Mouse (Mus musculus) midbrain, postnatal 0 days (tissue): Measurements from ENCODE around the gene Ergic1. TPM values are rescaled to one million over a fixed set of nuclear protein-coding genes. Genes with fewer than 3 reads are reported as not detected.
A peak's percentile ranks its signal among the peaks of the same experiment; 100 is the strongest.

ENCODE experiments used
- ATAC-seq: fragments of 200-750 bp; cut with Nextera tagmentation; 2 replicates; pipeline ENCODE4 v1.8.0; 2017; ENCODE audit warnings: moderate number of reproducible peaks, mild to moderate bottlenecking, moderate TSS enrichment, moderate library complexity; ENCODE audit not compliant: low FRiP score
- DNase-seq: peaks from one replicate; pipeline ENCODE4 v3.0.0-alpha.2; 2015; ENCODE audit warnings: low spot score
- H3K27ac ChIP-seq: fragments of 300-500 bp; sonication (generic); 2 replicates; pipeline ENCODE4 v1.5.1; 2014; ENCODE audit warnings: low read depth, mild to moderate bottlenecking, low read length, mixed read lengths
- H3K27me3 ChIP-seq: fragments of 300-500 bp; sonication (generic); 2 replicates; pipeline ENCODE4 v1.6.1; 2014; ENCODE audit warnings: low read length, control low read depth, mixed read lengths; ENCODE audit not compliant: insufficient read depth
- H3K36me3 ChIP-seq: fragments of 300-500 bp; sonication (generic); 2 replicates; pipeline ENCODE4 v1.6.1; 2014; ENCODE audit warnings: low read length, control low read depth, mixed read lengths; ENCODE audit not compliant: insufficient read depth
- H3K4me1 ChIP-seq: fragments of 300-500 bp; sonication (generic); 2 replicates; pipeline ENCODE4 v1.6.1; 2014; ENCODE audit warnings: mild to moderate bottlenecking, control low read depth, antibody characterized with exemption, low read length, mixed read lengths; ENCODE audit not compliant: insufficient read depth
- H3K4me2 ChIP-seq: fragments of 300-500 bp; sonication (generic); 2 replicates; pipeline ENCODE4 v1.6.1; 2014; ENCODE audit warnings: low read depth, mild to moderate bottlenecking, low read length, mixed read lengths; ENCODE audit not compliant: poor library complexity, severe bottlenecking
- H3K4me3 ChIP-seq: fragments of 300-500 bp; sonication (generic); 2 replicates; pipeline ENCODE4 v1.5.1; 2014; ENCODE audit warnings: low read depth, mild to moderate bottlenecking, low read length, moderate library complexity
- H3K9ac ChIP-seq: fragments of 300-500 bp; sonication (generic); replicated peaks from 2 replicates; pipeline ENCODE4 v1.6.1; 2014; ENCODE audit warnings: mild to moderate bottlenecking, low read length, moderate library complexity, mixed read lengths; ENCODE audit not compliant: poor library complexity, severe bottlenecking
- H3K9me3 ChIP-seq: fragments of 300-500 bp; sonication (generic); 2 replicates; pipeline ENCODE4 v1.6.1; 2016; ENCODE audit warnings: low read length, control low read depth
- CTCF ChIP-seq: IDR thresholded peaks from 2 replicates; pipeline ENCODE4 v1.5.1; 2016; ENCODE audit warnings: antibody characterized with exemption, mild to moderate bottlenecking
- WGBS: fragments of 180-500 bp; shearing (Covaris S2); extraction: QIAGEN DNeasy Blood & Tissue Kit; methylation state at CpG from one replicate; pipeline ENCODE4 v1.1.7; 2014; 5-methylcytosine and 5-hydroxymethylcytosine counted together
- polyA plus RNA-seq: library from polyadenylated mRNA; unstranded; fragments of >200 nt; fragmentation: Nextera tagmentation; extraction: Ambion mirVana; gene quantifications from 2 replicates; pipeline ENCODE4 v1.2.1, GENCODE M21; 2015
- total RNA-seq: library from RNA; depleted of rRNA; stranded (reverse); fragments of >200 nt; gene quantifications from 2 replicates; pipeline ENCODE4 v1.2.3, GENCODE M21; 2014

Ergic1 gene
- total and polyA plus RNA-seq, 2 experiments from 2014 or later: 99.6 to 216 TPM

DNA sequence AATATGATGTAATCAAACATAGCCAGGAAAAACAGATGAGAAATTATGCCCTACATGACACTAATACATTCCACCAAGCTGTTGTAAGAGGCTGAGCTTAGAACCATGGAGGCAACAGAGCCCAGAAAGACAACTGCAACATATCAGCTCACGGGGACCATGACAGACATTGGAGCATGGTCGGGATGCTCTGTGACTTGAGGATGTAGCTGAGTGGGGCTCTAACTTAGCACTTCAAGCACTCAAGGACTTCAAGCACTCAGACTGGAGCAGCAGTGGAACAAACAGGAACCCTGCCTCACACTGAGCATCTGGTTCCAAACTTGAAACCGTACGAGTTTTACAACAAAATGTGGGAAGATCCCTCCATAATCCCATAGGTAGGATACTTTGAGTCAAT, 45.6 kb upstream of the Ergic1 start:
- no peaks in the 10 kb centered on the region for H3K9me3 ChIP-seq
- TF ChIP-seq CTCF: no peak
- DNase-seq (no peak), ATAC-seq (no peak)
- WGBS: 89% methylated on average over 4 of the region's 4 CpGs
- no peaks in the 10 kb centered on the region for H3K4me1 ChIP-seq
- no peaks in the 10 kb centered on the region for H3K36me3 ChIP-seq
- H3K4me2 ChIP-seq: no peak overlapping the region
- no peak overlapping the region for H3K27ac ChIP-seq
- no peak overlapping the region for H3K4me3 ChIP-seq
- H3K27me3 ChIP-seq: no peaks in the 10 kb centered on the region
- H3K9ac ChIP-seq: no peak overlapping the region

DNA sequence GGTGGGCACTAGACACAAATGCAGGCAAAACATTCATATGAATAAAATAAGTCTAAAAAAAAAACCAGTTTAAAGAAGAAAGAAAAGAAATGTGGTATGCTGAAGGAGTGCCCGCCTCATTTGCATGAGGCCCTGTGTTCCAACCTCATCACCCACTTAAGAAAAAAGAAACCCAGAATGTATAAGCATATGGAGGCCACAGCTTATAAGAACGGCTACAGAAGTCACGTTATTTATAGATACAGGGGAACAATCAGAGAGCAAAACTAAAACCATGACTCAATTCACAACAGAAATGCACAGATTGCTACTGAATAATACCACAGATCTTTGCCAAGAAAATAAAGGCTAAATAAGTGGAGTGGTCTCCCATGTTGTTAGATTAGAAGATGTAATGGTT, 43.0 kb upstream of the Ergic1 start:
- TF ChIP-seq CTCF: no peak
- no peaks in the 10 kb centered on the region for H3K36me3 ChIP-seq
- no peak overlapping the region for H3K27ac ChIP-seq
- no peak overlapping the region for H3K9ac ChIP-seq
- no peaks in the 10 kb centered on the region for H3K9me3 ChIP-seq
- H3K4me1 ChIP-seq: no peaks in the 10 kb centered on the region
- no peak overlapping the region for H3K4me2 ChIP-seq
- DNase-seq (no peak), ATAC-seq (no peak)
- no peaks in the 10 kb centered on the region for H3K27me3 ChIP-seq
- no peak overlapping the region for H3K4me3 ChIP-seq
- WGBS: 88% methylated on average over 3 of the region's 3 CpGs

DNA sequence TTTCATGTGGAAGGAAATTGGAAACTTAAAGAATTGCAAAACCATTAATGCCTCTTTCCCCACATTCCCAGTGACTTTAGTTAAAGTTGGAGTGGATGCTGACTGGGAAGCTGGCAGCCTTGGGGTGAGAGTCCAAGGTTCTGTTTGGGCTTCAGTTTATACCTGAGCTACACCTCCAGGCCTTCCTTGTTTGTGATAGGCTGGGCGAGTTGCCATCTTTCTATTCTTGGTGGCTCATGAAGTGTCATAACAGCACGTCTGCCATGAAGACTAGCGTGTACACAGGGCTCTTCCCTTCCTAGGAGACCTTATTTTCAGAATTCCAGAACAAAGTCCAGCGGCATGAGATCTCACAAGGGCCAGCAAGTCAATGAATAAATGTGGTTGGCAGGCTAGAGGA, 38.6 kb upstream of the Ergic1 start:
- 81% methylated on average over 4 of the region's 4 CpGs for WGBS
- H3K4me2 ChIP-seq: no peak overlapping the region
- H3K27ac ChIP-seq: no peak overlapping the region
- no peak for TF ChIP-seq CTCF
- no peaks in the 10 kb centered on the region for H3K27me3 ChIP-seq
- H3K36me3 ChIP-seq: no peaks in the 10 kb centered on the region
- no peaks in the 10 kb centered on the region for H3K9me3 ChIP-seq
- DNase-seq (no peak), ATAC-seq (no peak)
- H3K4me3 ChIP-seq: no peak overlapping the region
- H3K4me1 ChIP-seq: no peaks in the 10 kb centered on the region
- no peak overlapping the region for H3K9ac ChIP-seq

DNA sequence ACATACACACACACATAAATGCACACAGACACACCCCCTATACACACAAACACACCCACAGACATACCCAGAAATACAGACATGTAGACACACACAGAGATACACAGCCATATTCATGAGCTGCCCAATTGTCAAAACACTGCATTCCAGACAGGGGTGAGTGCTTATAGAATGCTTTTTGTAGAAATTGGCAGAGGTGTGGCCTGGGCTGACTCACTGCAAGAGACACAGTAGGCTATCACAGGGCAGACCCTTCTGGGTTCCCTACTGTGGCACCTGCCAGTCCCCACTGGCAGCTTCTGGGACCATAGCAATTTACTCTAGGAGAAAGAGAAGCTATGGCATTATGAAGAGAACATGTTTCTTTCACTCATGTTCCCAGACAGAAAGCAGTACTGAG, 37.0 kb upstream of the Ergic1 start:
- no peak overlapping the region for H3K27ac ChIP-seq
- no peak for ATAC-seq
- H3K9ac ChIP-seq: no peak overlapping the region
- H3K4me2 ChIP-seq: no peak overlapping the region
- no peaks in the 10 kb centered on the region for H3K36me3 ChIP-seq
- no peaks in the 10 kb centered on the region for H3K9me3 ChIP-seq
- no peak overlapping the region for H3K4me3 ChIP-seq
- no peak for TF ChIP-seq CTCF
- no peak for DNase-seq
- H3K27me3 ChIP-seq: no peaks in the 10 kb centered on the region
- H3K4me1 ChIP-seq: no peaks in the 10 kb centered on the region

DNA sequence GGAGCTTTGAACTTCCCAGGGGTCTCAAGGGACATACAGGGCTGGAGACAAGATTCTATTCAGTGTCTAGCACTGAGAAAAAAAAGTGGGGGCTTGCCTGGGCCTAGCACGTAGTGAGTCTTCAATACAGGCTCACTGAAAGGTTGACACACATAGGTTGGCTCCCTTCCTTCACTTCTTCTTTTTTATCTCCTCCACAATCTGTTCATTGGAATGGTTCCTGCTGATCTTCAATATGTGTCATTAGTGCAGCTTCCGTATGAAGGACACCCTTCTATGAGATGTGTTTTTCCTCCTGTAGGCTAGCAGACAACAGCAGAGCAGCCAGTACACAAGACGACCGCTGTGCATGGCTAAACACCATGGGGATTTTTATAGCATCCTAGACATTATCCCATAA, 36.5 kb upstream of the Ergic1 start:
- ATAC-seq (no peak), DNase-seq (no peak)
- H3K9ac ChIP-seq: no peak overlapping the region
- H3K4me2 ChIP-seq: no peak overlapping the region
- H3K27ac ChIP-seq: no peak overlapping the region; the same call in 1 of the 2 replicates
- no peak for TF ChIP-seq CTCF
- no peaks in the 10 kb centered on the region for H3K27me3 ChIP-seq
- 83% methylated on average over 4 of the region's 4 CpGs for WGBS
- H3K9me3 ChIP-seq: no peaks in the 10 kb centered on the region
- H3K4me1 ChIP-seq: no peaks in the 10 kb centered on the region
- no peak overlapping the region for H3K4me3 ChIP-seq
- H3K36me3 ChIP-seq: no peaks in the 10 kb centered on the region

DNA sequence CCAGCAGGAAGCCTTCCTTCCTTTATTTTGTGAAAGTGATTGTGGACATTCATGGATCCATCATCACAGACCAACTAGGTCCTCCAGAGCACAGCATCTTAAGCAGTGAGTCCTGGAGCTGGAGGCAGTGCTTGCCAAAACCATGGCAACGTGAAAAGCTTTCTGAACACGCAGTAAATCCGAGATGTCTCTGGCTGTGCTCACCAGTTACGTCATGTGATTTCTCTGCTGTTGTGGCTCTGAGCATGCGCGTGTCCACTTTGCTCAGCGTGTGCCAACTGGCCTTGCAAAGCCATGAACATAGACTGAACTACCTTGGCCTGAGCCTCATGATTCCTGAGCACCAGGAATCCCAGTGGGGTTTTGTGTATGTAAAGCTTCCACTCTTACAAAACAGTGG, 36.0 kb upstream of the Ergic1 start:
- 42% methylated on average over 7 of the region's 7 CpGs for WGBS
- no peak overlapping the region for H3K4me3 ChIP-seq
- H3K36me3 ChIP-seq: no peaks in the 10 kb centered on the region
- no peaks in the 10 kb centered on the region for H3K27me3 ChIP-seq
- H3K4me2 ChIP-seq: no peak overlapping the region
- no peak for TF ChIP-seq CTCF
- DNase-seq: peak; percentile 77
- no peak overlapping the region for H3K27ac ChIP-seq
- H3K9ac ChIP-seq: no peak overlapping the region
- no peaks in the 10 kb centered on the region for H3K9me3 ChIP-seq
- H3K4me1 ChIP-seq: no peaks in the 10 kb centered on the region
- ATAC-seq: no peak

DNA sequence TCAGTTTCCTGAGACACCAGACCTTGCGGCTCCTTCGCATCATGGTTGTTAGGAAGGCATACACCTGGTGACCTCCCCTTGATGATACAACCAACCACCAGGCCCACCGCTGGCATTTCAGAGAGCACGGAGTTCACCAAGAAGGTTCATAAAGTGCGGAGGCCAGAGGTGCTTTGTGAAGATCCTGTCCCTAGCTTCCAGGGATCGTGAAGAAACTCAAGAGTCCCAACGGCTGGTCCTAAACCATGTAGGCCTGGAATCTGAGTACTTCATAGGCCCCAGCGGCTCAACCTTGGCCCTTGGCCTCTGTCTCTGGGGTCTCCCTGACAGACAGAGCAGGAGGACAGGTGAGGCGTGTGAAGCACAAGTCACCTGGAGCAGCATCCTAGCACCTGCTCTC, 34.0 kb upstream of the Ergic1 start:
- no peaks in the 10 kb centered on the region for H3K4me1 ChIP-seq
- no peak for TF ChIP-seq CTCF
- H3K9ac ChIP-seq: no peak overlapping the region
- no peak overlapping the region for H3K27ac ChIP-seq
- H3K4me3 ChIP-seq: no peak overlapping the region
- no peak overlapping the region for H3K4me2 ChIP-seq
- H3K27me3 ChIP-seq: no peaks in the 10 kb centered on the region
- no peak for DNase-seq
- WGBS: 94% methylated on average over 9 of the region's 9 CpGs
- H3K36me3 ChIP-seq: no peaks in the 10 kb centered on the region
- no peak for ATAC-seq
- H3K9me3 ChIP-seq: no peaks in the 10 kb centered on the region
